Mouse (Mus musculus): ENCODE results near the gene Tspan17. TPM values are rescaled to one million over a fixed set of nuclear protein-coding genes. Genes with fewer than 3 reads are reported as not detected.

The Tspan17 gene
- polyA plus RNA-seq, 1 experiment from 2014 or later, result 8.7 TPM

DNA sequence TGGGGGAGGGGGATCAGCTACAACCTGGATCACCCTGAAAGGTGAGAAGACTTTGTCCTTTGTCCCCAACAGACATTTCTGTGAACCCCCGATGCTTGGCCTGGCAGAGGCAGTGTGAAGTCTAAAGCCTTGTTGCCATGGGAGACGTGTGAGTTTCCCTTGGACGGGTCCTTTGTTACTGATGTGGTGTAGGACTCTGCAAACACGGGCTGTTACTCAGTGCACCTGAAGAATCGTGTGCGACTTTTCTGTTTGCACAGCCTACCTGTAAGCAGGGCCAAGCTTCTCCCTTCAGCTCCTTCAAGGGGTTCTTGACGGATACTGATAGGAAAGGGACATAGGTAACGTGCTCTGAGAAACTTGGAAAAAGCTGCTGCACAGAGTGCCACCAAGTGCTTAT lies 55.4 kb downstream of the Tspan17 start:
- H3K36me3 ChIP-seq (ENCODE audit: insufficient read depth), result no peaks in the 10 kb centered on the region
- no peaks in the 10 kb centered on the region for H3K27me3 ChIP-seq (ENCODE audit: insufficient read depth, low read length)
- no peak for TF ChIP-seq CTCF (IDR thresholded peaks at IDR 0.05; ENCODE audit: low read depth)
- peaks cover 2% of the 10 kb centered on the region; the same call in 1 of the 2 replicates for H3K4me1 ChIP-seq (ENCODE audit: insufficient read depth)
- no peak overlapping the region for H3K4me2 ChIP-seq
- peak overlapping the region; percentile 24; the same call in 1 of the 2 replicates for H3K27ac ChIP-seq (ENCODE audit: low read depth)
- H3K9ac ChIP-seq, result no peak overlapping the region
- no peaks in the 10 kb centered on the region for H3K9me3 ChIP-seq (ENCODE audit: low read depth, low read length)
- ATAC-seq (ENCODE audit: insufficient read depth) (peak; percentile 92), DNase-seq (peak; percentile 67)
- 42% methylated on average over 8 of the region's 8 CpGs for WGBS
- H3K4me3 ChIP-seq (ENCODE audit: low read depth, low read length), result no peak overlapping the region

Other genes starting within 250 kb of the Tspan17 start
- gene 4833439L19Rik, start 223.9 kb upstream of the Tspan17 start, polyA plus RNA-seq (2014; fragmentation: Nextera tagmentation; extraction: Ambion mirVana), result 137 and 145 TPM in 2 replicates
- 23.8 and 28.2 TPM in 2 replicates for gene Arl10, start 214.4 kb upstream of the Tspan17 start, polyA plus RNA-seq (2014; fragmentation: Nextera tagmentation; extraction: Ambion mirVana)
- 70.2 and 84.2 TPM in 2 replicates for gene Nop16, start 199.3 kb upstream of the Tspan17 start, polyA plus RNA-seq (2014; fragmentation: Nextera tagmentation; extraction: Ambion mirVana)
- gene Higd2a, start 199.2 kb upstream of the Tspan17 start, polyA plus RNA-seq (2014; fragmentation: Nextera tagmentation; extraction: Ambion mirVana), result 167 and 171 TPM in 2 replicates
- gene Cltb, start 178.0 kb upstream of the Tspan17 start, polyA plus RNA-seq (2014; fragmentation: Nextera tagmentation; extraction: Ambion mirVana), result 32.2 and 34.1 TPM in 2 replicates
- gene Faf2, start 167.6 kb upstream of the Tspan17 start, polyA plus RNA-seq (2014; fragmentation: Nextera tagmentation; extraction: Ambion mirVana), result 103 and 106 TPM in 2 replicates
- gene Rnf44, start 95.5 kb upstream of the Tspan17 start, polyA plus RNA-seq (2014; fragmentation: Nextera tagmentation; extraction: Ambion mirVana), result 59.9 and 63.4 TPM in 2 replicates
- gene Cdhr2, start 87.9 kb upstream of the Tspan17 start, polyA plus RNA-seq (2014; fragmentation: Nextera tagmentation; extraction: Ambion mirVana), result 0.04 TPM in 1 of 2 replicates, not detected in the other
- 0.34 and 0.53 TPM in 2 replicates for gene Gprin1, start 39.5 kb upstream of the Tspan17 start, polyA plus RNA-seq (2014; fragmentation: Nextera tagmentation; extraction: Ambion mirVana)
- gene Sncb, start 22.8 kb upstream of the Tspan17 start, polyA plus RNA-seq (2014; fragmentation: Nextera tagmentation; extraction: Ambion mirVana), result not detected in 2 replicates
- not detected in 2 replicates for gene Eif4e1b, start 5.4 kb upstream of the Tspan17 start, polyA plus RNA-seq (2014; fragmentation: Nextera tagmentation; extraction: Ambion mirVana)
- 6.5 and 7.5 TPM in 2 replicates for gene Unc5a, start 160.0 kb downstream of the Tspan17 start, polyA plus RNA-seq (2014; fragmentation: Nextera tagmentation; extraction: Ambion mirVana)
- gene Hk3, start 232.0 kb downstream of the Tspan17 start, polyA plus RNA-seq (2014; fragmentation: Nextera tagmentation; extraction: Ambion mirVana), result 1.1 and 1.2 TPM in 2 replicates